Mouse (Mus musculus) neural tube, embryonic 13.5 days (tissue): ENCODE data around the gene Pdgfb. TPM values are rescaled to one million over a fixed set of nuclear protein-coding genes. Genes with fewer than 3 reads are reported as not detected.
A peak's percentile ranks its signal among the peaks of the same experiment; 100 is the strongest.

Experiments used
- ATAC-seq: fragments of 200-750 bp; cut with Nextera tagmentation; 2 replicates; pipeline ENCODE4 v1.8.0; 2017; ENCODE audit warnings: low read depth, mild to moderate bottlenecking, moderate TSS enrichment, moderate library complexity
- H3K27ac ChIP-seq: fragments of 300-500 bp; sonication (generic); replicated peaks from 2 replicates; pipeline ENCODE4 v1.5.1; 2015; ENCODE audit warnings: moderate library complexity, mild to moderate bottlenecking, inconsistent platforms
- H3K27me3 ChIP-seq: fragments of 300-500 bp; sonication (generic); 2 replicates; pipeline ENCODE4 v1.6.1; 2015; ENCODE audit warnings: mild to moderate bottlenecking, inconsistent platforms
- H3K36me3 ChIP-seq: fragments of 300-500 bp; sonication (generic); 2 replicates; pipeline ENCODE4 v1.6.1; 2015; ENCODE audit warnings: mild to moderate bottlenecking, inconsistent platforms
- H3K4me1 ChIP-seq: fragments of 300-500 bp; sonication (generic); replicated peaks from 2 replicates; pipeline ENCODE4 v1.6.1; 2015; ENCODE audit warnings: inconsistent platforms
- H3K4me2 ChIP-seq: fragments of 300-500 bp; sonication (generic); 2 replicates; pipeline ENCODE4 v1.6.1; 2015; ENCODE audit warnings: inconsistent platforms, mild to moderate bottlenecking, moderate library complexity
- H3K4me3 ChIP-seq: fragments of 300-500 bp; sonication (generic); 2 replicates; pipeline ENCODE4 v1.5.1; 2015; ENCODE audit warnings: mild to moderate bottlenecking, inconsistent platforms
- H3K9ac ChIP-seq: fragments of 300-500 bp; sonication (generic); 2 replicates; pipeline ENCODE4 v1.6.1; 2015; ENCODE audit warnings: moderate library complexity, mild to moderate bottlenecking, inconsistent platforms
- H3K9me3 ChIP-seq: fragments of 300-500 bp; sonication (generic); 2 replicates; pipeline ENCODE4 v1.6.1; 2016; ENCODE audit warnings: inconsistent platforms
- WGBS: fragments of 180-500 bp; shearing (Covaris S2); methylation state at CpG from one replicate; pipeline ENCODE4 v1.1.7; 2015; 5-methylcytosine and 5-hydroxymethylcytosine counted together
- polyA plus RNA-seq: library from polyadenylated mRNA; unstranded; fragments of >200 nt; fragmentation: Nextera tagmentation; extraction: Ambion mirVana; gene quantifications from 2 replicates; pipeline ENCODE4 v1.2.1, GENCODE M21; 2015

Pdgfb gene
- polyA plus RNA-seq, 1 experiment from 2014 or later, result 3.3 TPM

DNA sequence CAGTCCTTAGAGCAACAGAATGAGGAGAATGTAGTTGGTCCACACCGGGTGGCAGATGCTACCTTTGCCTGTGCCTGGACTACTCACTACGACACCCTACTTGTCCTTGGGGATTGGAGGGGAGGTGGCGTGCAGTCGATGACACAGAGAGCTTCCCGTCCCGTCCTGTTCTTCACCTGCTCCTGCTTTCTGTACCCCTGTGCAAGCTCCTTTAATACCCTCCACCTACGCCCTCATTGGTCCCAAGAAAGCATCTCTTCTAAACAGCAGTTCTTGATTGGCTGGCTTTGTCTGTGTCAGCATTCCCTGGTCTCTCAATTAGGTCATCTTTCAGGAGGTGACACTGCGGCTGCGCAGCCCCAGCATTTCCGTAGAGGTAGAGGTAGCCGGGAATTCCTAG is 43.8 kb downstream of the Pdgfb start, which contains the start of gene Cbx7:
Gene Cbx7 (minus strand): TSS at position 180 of the 400 bp plus-strand sequence.
- Histone ChIP-seq H3K4me2 (no peak within 1 kb of the TSS), H3K27me3 (no peaks in the 10 kb centered on the region), H3K9ac (no peak within 1 kb of the TSS), H3K4me3 (no peak within 1 kb of the TSS), H3K9me3 (no peaks in the 10 kb centered on the region), H3K36me3 (no peaks in the 10 kb centered on the region), H3K4me1 (no peaks in the 10 kb centered on the region), H3K27ac (no peak within 1 kb of the TSS)
- ATAC-seq, result no peak
- 94% methylated on average over 11 of the region's 11 CpGs for WGBS

DNA sequence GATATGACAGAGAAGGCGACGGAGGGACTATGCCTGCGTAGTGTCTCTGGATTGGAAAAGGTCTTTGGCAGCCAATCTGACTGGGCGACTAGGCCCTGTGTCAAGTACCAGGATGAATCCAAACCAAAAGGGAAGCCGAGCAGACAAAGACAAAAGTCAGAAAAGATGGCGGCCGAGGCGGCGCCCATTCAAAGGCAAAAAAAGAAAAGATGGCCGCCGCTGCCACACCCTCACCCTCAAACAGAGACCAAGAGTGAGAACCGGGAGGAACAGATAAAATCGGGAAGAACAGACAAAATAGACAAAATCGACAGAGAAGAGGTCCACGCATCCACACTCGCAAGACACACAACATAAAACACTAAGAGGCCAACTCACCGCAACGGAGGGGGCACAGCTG is 44.3 kb downstream of the Pdgfb start:
- Histone ChIP-seq H3K4me2 (no peak overlapping the region), H3K4me3 (no peak overlapping the region), H3K27me3 (no peaks in the 10 kb centered on the region), H3K27ac (no peak overlapping the region), H3K4me1 (no peaks in the 10 kb centered on the region), H3K36me3 (no peaks in the 10 kb centered on the region), H3K9me3 (no peaks in the 10 kb centered on the region), H3K9ac (no peak overlapping the region)
- ATAC-seq, result no peak
- 96% methylated on average over 18 of the region's 18 CpGs for WGBS

DNA sequence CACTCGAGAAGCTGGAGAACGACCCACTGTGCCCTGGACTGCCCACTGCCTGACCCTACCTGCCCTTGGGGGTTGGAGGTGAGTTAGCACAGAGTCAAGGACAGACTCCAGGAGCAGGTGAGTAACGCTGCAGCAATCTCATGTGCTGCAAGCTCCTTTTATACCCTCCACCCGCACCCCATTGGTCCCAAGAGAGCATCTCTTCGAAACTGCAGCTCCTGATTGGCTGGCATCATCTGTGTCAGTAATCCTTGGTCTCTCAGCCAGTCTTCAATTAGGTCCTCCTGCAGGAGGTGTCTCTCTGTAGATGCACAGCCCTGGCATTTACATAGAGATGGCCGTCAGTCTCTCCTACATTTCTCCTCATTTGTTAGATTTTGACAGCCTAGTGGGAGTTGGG is 47.4 kb downstream of the Pdgfb start:
- Histone ChIP-seq H3K4me1 (no peaks in the 10 kb centered on the region), H3K27me3 (no peaks in the 10 kb centered on the region), H3K27ac (no peak overlapping the region), H3K4me3 (no peak overlapping the region), H3K36me3 (no peaks in the 10 kb centered on the region), H3K9ac (no peak overlapping the region), H3K9me3 (no peaks in the 10 kb centered on the region), H3K4me2 (no peak overlapping the region)
- ATAC-seq, result no peak
- 71% methylated on average over 6 of the region's 6 CpGs for WGBS

DNA sequence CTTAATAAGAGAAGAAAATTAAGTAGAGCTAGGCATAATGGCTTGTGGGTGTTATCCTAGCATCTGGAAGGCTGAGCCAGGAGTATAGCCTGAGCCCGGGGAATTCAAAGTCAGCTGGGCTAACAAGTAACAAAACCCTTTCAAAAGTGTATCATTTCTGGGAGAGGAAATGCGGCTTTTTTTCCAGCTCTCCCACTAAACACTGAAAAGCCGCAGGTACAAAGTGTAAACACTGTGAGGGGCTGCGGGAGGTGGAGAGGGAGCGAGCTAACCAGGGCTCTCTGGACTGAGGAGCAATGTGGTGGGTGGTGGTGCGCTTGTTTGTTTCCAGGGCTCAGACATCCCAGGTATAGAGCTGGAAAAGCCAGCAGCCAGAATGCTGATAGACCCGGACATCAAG is 50.4 kb downstream of the Pdgfb start:
- WGBS, result 90% methylated on average over 7 of the region's 7 CpGs
- Histone ChIP-seq H3K9me3 (no peaks in the 10 kb centered on the region), H3K9ac (no peak overlapping the region), H3K4me3 (no peak overlapping the region), H3K4me2 (no peak overlapping the region), H3K27ac (no peak overlapping the region), H3K36me3 (no peaks in the 10 kb centered on the region), H3K27me3 (no peaks in the 10 kb centered on the region), H3K4me1 (peaks cover 11% of the 10 kb centered on the region; the same call in 1 of the 2 replicates)
- ATAC-seq, result no peak

DNA sequence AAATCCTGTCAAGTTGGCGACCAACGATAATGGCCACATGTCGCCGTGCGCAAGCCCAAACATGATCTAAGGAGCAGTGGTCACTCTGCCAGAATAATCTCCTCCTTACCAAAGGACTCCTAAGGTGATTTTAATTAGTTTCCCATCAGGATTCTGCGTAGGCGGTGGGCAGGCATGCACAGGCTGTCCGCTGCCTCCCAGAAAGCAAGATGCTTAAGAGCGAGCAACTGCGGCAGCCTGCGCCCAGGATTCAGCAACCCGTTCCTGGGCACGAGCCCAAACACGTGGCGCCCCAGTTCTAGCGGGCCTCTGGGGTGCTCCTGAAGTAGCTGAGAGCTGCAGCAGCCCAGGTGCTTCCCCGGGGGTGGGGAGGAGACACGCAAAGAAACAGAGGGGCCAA is 52.1 kb downstream of the Pdgfb start:
- Histone ChIP-seq H3K9me3 (no peaks in the 10 kb centered on the region), H3K27ac (no peak overlapping the region), H3K4me1 (peaks cover 11% of the 10 kb centered on the region; the same call in 1 of the 2 replicates), H3K4me2 (no peak overlapping the region), H3K9ac (no peak overlapping the region), H3K27me3 (no peaks in the 10 kb centered on the region), H3K4me3 (no peak overlapping the region), H3K36me3 (no peaks in the 10 kb centered on the region)
- no peak for ATAC-seq
- 87% methylated on average over 18 of the region's 18 CpGs for WGBS

DNA sequence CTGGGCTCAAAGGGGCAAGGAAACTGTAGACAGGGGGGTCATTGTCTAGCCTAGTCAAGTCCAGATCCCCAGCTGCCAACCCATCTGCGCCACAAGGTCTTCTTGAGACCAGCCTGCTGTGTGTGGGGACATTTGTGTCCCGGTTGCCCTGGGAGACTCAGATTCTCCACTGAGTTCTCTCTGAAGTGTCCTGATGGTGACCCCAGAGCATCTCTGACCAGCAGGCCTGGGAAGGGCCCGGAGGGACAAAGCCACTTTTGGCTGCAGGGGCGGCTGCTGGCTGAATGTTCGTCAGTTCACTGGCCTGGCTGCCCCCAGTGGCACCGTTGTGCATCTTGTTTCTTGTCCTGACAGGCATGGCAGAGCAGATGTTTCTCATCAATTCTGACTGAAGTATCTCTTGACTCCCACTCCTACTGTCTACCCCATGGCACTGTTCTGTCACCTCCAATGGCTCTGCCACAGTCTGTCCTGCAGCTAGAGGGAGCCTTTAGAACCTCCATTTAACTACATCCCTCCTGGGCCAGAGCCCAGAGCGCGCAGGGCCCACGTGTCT is 53.3 kb downstream of the Pdgfb start:
- Histone ChIP-seq H3K4me3 (no peak overlapping the region), H3K27me3 (no peaks in the 10 kb centered on the region), H3K4me2 (no peak overlapping the region), H3K9ac (no peak overlapping the region), H3K4me1 (peaks cover 11% of the 10 kb centered on the region; the same call in 1 of the 2 replicates), H3K27ac (no peak overlapping the region), H3K36me3 (no peaks in the 10 kb centered on the region), H3K9me3 (no peaks in the 10 kb centered on the region)
- ATAC-seq, result no peak
- WGBS, result 53% methylated on average over 9 of the region's 9 CpGs

DNA sequence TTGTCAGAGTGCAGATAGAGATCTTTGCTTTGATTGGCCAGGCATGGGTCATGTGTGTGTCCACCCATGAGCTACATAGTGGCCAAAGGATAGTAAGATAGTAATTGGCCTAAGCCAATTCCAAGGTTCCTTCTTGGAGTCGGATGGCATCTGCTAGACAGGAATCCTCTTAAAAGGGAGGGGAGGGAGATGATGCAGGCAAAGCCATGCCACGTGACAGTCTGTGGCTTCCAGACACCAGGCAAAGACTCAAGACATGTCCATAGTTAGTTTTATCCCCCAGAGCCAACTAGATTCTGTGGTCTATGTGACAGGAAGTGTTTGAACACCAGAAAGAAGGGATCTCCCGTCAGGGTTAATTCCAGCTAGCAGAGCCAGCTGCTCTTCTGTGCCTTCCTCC is 56.4 kb downstream of the Pdgfb start:
- no peak overlapping the region for H3K9ac ChIP-seq
- H3K27me3 ChIP-seq, result no peaks in the 10 kb centered on the region
- H3K4me2 ChIP-seq, result no peak overlapping the region
- H3K4me1 ChIP-seq, result peaks cover 11% of the 10 kb centered on the region; the same call in 1 of the 2 replicates
- H3K9me3 ChIP-seq, result no peaks in the 10 kb centered on the region
- no peak overlapping the region for H3K4me3 ChIP-seq
- H3K36me3 ChIP-seq, result no peaks in the 10 kb centered on the region
- no peak overlapping the region for H3K27ac ChIP-seq
- no peak for ATAC-seq
- WGBS, result 64% methylated on average over 3 of the region's 3 CpGs

DNA sequence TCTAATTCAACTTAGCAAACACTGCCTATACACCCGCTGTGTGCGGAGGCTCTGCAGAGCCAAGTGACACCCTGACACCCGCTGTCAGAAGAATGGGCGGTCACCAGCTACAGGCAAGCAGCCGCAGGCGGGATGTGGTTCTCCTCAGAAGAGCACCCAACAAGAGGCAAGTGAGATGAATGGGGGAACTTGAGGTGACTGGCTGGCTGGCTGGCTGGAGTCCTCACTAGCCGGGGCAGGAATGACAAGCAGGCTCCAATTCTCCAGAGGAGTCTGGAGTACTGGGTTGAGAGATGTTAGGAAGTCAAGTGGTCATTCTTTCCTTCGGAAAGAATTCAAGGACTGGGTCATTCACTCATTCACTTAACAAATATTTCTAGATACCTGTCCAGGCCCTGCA is 58.2 kb downstream of the Pdgfb start:
- no peaks in the 10 kb centered on the region for H3K36me3 ChIP-seq
- peaks cover 21% of the 10 kb centered on the region for H3K4me1 ChIP-seq
- H3K27me3 ChIP-seq, result no peaks in the 10 kb centered on the region
- no peak overlapping the region for H3K4me2 ChIP-seq
- no peak overlapping the region for H3K9ac ChIP-seq
- H3K9me3 ChIP-seq, result no peaks in the 10 kb centered on the region
- no peak for ATAC-seq
- WGBS, result 90% methylated on average over 8 of the region's 8 CpGs
- no peak overlapping the region for H3K27ac ChIP-seq
- no peak overlapping the region for H3K4me3 ChIP-seq

DNA sequence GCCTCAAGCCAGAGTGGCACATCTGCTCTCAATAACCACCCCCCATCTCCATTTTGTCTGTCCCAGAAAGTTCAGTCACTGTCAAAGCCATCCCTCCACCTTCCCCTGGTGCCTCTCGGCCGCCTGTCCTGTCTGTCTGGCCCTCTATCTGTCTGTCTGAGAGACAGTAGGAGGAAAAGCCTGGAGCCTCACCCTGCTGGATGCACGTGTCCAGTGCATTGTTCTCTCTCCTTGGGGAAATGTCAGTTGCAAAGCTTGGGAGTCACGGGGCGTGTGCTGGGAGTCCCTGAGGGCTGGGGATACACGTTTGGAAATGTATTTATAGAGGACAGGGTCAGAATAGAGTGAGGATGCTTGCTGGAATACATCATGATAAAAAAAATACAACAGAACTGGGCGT is 61.3 kb downstream of the Pdgfb start:
- Histone ChIP-seq H3K36me3 (no peaks in the 10 kb centered on the region), H3K4me1 (peaks cover 34% of the 10 kb centered on the region), H3K4me2 (no peak overlapping the region), H3K4me3 (no peak overlapping the region), H3K27ac (no peak overlapping the region), H3K9ac (no peak overlapping the region), H3K27me3 (no peaks in the 10 kb centered on the region), H3K9me3 (no peaks in the 10 kb centered on the region)
- ATAC-seq, result no peak
- 65% methylated on average over 7 of the region's 7 CpGs for WGBS

DNA sequence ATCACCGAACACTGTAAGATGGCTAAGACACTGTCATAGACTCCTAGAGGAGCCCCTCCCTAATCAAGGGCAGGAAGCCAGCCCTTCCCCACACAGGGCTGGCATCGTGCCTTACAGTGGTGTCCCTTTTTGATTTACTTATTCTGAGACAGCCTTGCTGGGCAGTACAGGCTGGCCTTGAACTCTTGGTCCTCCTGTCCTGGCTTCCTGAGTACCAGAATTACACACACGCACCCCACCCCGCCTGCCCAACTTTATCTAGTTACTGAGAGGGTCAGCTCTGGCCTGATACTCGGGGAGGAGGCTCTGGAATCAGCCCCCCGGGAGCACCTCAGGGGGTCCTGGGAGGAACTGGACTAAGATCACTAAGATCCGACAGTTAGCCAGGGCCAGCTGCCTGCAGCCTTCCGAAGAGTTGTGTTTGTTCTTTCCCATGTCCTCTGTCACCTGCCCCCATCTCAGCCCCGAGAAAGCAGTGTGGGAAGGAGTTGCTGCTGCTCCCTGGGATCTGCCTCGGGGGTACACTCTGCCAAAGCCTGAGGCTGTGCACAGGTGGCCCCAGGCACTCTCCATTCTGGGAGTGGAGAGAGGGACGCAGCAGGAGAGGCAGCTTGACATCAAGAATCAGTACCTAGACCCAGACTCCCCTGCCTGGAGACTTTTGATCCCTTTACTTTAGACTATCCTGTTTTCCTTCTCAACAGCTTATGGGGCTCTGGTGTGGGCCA is 62.1 kb downstream of the Pdgfb start:
- ATAC-seq, result peak; percentile 37; the same call in 1 of the 2 replicates
- Histone ChIP-seq H3K27ac (peak overlapping the region; percentile 71), H3K4me2 (no peak overlapping the region), H3K4me3 (no peak overlapping the region), H3K9ac (peak overlapping the region; percentile 38; the same call in 1 of the 2 replicates), H3K36me3 (no peaks in the 10 kb centered on the region), H3K4me1 (peaks cover 34% of the 10 kb centered on the region), H3K9me3 (no peaks in the 10 kb centered on the region), H3K27me3 (no peaks in the 10 kb centered on the region)
- WGBS, result 51% methylated on average over 11 of the region's 11 CpGs

DNA sequence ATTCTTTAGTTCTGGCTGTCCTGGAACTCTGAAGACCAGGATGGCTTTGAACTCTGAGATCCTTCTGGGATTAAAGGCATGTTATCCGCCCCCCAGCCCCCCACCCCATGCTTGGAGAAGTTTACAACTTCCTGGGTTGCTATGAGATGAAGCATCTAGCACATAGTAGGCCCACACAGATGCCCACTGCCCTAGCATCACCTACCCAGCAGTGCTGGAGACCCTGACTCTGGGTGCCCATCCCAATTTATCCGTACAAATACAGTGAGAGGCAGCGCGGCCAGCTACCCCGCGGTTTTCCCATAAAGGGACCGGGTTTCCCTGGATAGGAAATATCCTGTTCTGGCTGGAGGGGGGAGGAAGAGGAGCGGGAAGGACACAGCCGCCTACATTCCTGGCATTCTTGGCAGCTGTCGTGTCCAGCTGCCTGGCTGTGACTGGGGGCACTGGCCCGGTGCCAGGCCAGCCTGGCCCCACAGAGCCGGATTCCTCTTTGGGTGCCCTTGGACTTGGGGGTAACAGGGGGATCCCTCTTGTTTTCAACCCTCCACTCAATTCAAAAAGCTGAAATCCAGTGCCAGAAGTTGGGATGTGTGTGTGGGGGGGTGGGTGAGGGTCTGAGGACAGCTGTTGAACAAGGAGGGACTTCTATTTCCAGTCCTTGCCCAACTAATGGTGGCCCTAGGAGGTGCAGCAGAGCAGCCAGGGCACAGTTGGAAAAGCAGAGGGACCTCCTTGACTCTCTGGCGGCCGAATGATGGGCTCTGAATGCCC is 62.9 kb downstream of the Pdgfb start:
- Histone ChIP-seq H3K4me2 (no peak overlapping the region), H3K36me3 (no peaks in the 10 kb centered on the region), H3K27ac (peak overlapping the region; percentile 71)

DNA sequence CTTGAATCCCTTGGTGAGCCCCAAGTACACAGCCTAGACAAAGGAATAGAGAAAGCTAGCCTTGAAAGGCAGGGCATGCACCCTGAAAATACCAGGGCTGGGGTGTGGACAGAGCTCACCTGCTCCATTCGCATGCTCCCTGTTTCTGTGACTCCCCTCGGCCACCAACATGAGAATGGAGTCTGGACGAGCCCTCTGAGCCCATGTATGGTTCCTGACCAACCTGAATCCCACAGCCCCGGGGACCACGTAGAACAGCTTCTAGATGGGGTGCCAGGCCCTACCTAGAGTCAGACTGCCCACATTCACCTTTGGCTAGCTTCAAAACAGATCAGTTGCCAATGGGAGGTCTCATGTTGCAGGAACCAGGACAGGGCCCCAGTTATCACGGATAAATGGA is 63.6 kb downstream of the Pdgfb start:
- Histone ChIP-seq H3K27me3 (no peaks in the 10 kb centered on the region), H3K36me3 (no peaks in the 10 kb centered on the region), H3K4me2 (peak overlapping the region; percentile 57), H3K27ac (peak overlapping the region; percentile 71), H3K9ac (peak overlapping the region; percentile 70), H3K4me3 (0 out of 2 replicates have a peak overlapping the region, but pooled peaks have one; percentile 30), H3K9me3 (no peaks in the 10 kb centered on the region), H3K4me1 (peaks cover 34% of the 10 kb centered on the region)
- no peak for ATAC-seq
- 73% methylated on average over 6 of the region's 6 CpGs for WGBS

More for the DNA sequence above, 62.9 kb downstream of the Pdgfb start:
- 43% methylated on average over 14 of the region's 14 CpGs for WGBS
- Histone ChIP-seq H3K9me3 (no peaks in the 10 kb centered on the region), H3K4me3 (no peak overlapping the region), H3K4me1 (peaks cover 34% of the 10 kb centered on the region), H3K27me3 (no peaks in the 10 kb centered on the region), H3K9ac (peak overlapping the region; percentile 70; the same call in 1 of the 2 replicates)
- peak; percentile 9; the same call in 1 of the 2 replicates for ATAC-seq
